Mouse (Mus musculus) ES-CJ7 (cell line): Measurements from ENCODE around the gene C8a.

Experiments
- DNase-seq: peaks from one replicate; pipeline ENCODE4 v3.0.0; 2011; ENCODE audit warnings: low read depth, low spot score

C8a gene

GRCm38 (mm10) chr4:104876323-104876722 is at the start of gene C8a:
Gene C8a (minus strand): TSS chr4:104876398.
- DNase-seq, result no peak

- no peak for DNase-seq
These were observed 49.2 kb upstream of the C8a start for GRCm38 (mm10) chr4:104925383-104925782.

- no peak for DNase-seq
These were observed 41.8 kb upstream of the C8a start for GRCm38 (mm10) chr4:104918017-104918416.

GRCm38 (mm10) chr4:104914711-104915247 is 38.6 kb upstream of the C8a start:
- DNase-seq, result no peak

GRCm38 (mm10) chr4:104913291-104914129 is 37.3 kb upstream of the C8a start, which contains the start of gene Fyb2:
Gene Fyb2 (plus strand): TSS chr4:104913456.
- DNase-seq, result peak; percentile 11

GRCm38 (mm10) chr4:104911685-104912084 is 35.5 kb upstream of the C8a start:
- DNase-seq, result peak; percentile 82

- no peak for DNase-seq
These were observed 28.9 kb upstream of the C8a start for GRCm38 (mm10) chr4:104905049-104905448.

GRCm38 (mm10) chr4:104902836-104903235 is 26.6 kb upstream of the C8a start:
- DNase-seq, result no peak

- DNase-seq, result peak; percentile 49
These were observed 18.0 kb upstream of the C8a start for GRCm38 (mm10) chr4:104894004-104894734.

- DNase-seq, result no peak
These were observed 17.4 kb upstream of the C8a start for GRCm38 (mm10) chr4:104893588-104893987.

- no peak for DNase-seq
These were observed 15.5 kb upstream of the C8a start for GRCm38 (mm10) chr4:104891708-104892107.

- no peak for DNase-seq
These were observed 12.5 kb upstream of the C8a start for GRCm38 (mm10) chr4:104888499-104889262.

- no peak for DNase-seq
These were observed 11.3 kb upstream of the C8a start for GRCm38 (mm10) chr4:104887486-104887885.

- no peak for DNase-seq
These were observed 366 bp downstream of the C8a start for GRCm38 (mm10) chr4:104875832-104876231.

- no peak for DNase-seq
These were observed 6.0 kb downstream of the C8a start for GRCm38 (mm10) chr4:104870196-104870595.

- DNase-seq, result no peak
These were observed 6.6 kb downstream of the C8a start for GRCm38 (mm10) chr4:104869581-104869980.

- DNase-seq, result no peak
These were observed 11.8 kb downstream of the C8a start for GRCm38 (mm10) chr4:104864397-104864796.

- peak; percentile 35 for DNase-seq
These were observed 15.0 kb downstream of the C8a start for GRCm38 (mm10) chr4:104861241-104861640.

- DNase-seq, result no peak
These were observed 18.4 kb downstream of the C8a start for GRCm38 (mm10) chr4:104857823-104858222.

GRCm38 (mm10) chr4:104857029-104857428 is 19.2 kb downstream of the C8a start, which contains the start of gene Gm17662:
Gene Gm17662 (plus strand): TSS chr4:104857329.
- DNase-seq, result no peak

- peak; percentile 10 for DNase-seq
These were observed 21.0 kb downstream of the C8a start for GRCm38 (mm10) chr4:104855216-104855615.

- no peak for DNase-seq
These were observed 32.7 kb downstream of the C8a start for GRCm38 (mm10) chr4:104843546-104843945.
